Mouse (Mus musculus): ENCODE measurements at regions not wholly inside any gene's neighbourhood (a gene's known extent, or its start where the extent isn't known, plus 50 kb on each side); places are given as distances from the start of the nearest gene placed in this dataset.

GRCm38 (mm10) chr4:25488479-25489069 is 207.0 kb upstream of the Ufl1 start:
- DNase-seq (ENCODE audit: low spot score in 2 of 2), result no peak

GRCm38 (mm10) chr4:25483621-25483933 is 202.0 kb upstream of the Ufl1 start:
- no peak for DNase-seq (ENCODE audit: low spot score in 2 of 2)

DNA sequence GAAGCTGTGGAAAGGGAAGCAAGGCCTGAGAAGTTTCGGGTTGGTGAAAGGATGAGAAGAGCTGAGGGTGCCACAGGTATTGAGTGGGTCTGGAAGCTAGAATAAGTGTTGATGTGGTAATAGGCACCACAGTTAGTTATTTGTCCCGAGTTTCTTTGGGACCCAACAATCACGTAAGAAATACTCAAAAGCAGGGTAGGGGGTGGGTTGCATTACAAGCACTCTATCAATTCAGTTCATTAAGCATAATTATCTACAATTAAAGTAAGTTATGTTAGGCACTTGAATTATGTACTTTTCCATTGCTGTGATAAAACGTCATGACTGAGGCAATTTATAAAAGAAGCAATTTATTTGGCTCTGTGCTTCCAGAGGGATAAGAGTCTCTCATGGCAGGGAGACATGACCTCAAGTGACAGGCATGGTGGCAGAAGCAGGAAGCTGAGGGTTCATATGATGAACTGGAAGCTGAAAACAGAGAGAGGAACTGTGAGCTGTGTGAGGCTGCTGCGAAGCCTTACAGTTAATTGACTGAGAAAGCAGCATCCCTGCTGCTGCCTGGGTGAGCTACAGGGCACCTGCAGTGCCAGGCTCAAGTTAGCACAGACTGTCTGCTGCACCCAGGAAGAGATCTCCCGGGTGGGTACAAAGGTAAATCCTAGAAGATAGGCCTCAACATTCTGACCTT is 201.5 kb upstream of the Ufl1 start:
- no peak for DNase-seq (ENCODE audit: low spot score in 2 of 2)

DNA sequence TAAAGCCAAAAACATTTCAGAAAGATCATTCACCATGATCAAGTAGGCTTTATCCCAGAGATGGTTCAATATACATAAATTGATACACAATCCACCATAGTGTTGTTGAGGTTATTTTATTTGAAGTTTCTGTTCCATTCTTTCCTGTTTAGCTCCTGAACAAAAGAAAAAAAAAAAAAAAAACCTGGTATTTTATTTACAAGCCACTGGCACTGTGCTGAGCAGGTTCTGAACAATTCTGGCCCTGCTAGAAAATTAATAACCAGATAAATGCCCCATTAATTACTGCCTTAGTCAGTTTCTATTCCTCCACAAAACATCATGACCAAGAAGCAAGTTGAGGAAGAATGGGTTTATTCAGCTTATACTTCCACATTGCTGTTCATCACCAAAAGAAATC is 191.4 kb upstream of the Ufl1 start:
- DNase-seq (ENCODE audit: low spot score in 2 of 2), result no peak

- no peak for DNase-seq (ENCODE audit: low spot score in 2 of 2)
These were observed 184.9 kb upstream of the Ufl1 start for GRCm38 (mm10) chr4:25466490-25466889.

GRCm38 (mm10) chr4:25464792-25465590 is 183.4 kb upstream of the Ufl1 start:
- DNase-seq (ENCODE audit: low spot score in 2 of 2), result no peak

DNA sequence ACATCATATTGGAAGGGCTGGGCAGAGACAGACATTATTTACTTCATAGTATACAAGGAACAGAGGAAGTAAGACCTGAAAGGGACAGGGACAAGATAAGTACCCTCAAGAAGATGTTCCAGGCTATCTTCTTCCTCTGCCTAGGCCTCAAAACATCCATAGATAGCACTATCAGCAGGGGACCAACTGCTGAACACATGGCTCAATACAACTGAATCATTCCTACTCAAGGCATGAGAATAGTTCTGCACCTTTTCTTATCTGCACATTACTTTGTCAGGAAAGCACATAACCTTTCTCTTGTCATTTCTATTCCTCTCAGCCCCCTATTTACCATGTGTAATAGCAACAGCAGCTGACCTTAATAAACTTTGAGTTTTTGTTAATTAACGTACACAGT is 182.4 kb upstream of the Ufl1 start:
- no peak for DNase-seq (ENCODE audit: low spot score in 2 of 2)

- DNase-seq (ENCODE audit: low spot score in 2 of 2), result no peak
These were observed 178.5 kb upstream of the Ufl1 start for GRCm38 (mm10) chr4:25460127-25460526.

DNA sequence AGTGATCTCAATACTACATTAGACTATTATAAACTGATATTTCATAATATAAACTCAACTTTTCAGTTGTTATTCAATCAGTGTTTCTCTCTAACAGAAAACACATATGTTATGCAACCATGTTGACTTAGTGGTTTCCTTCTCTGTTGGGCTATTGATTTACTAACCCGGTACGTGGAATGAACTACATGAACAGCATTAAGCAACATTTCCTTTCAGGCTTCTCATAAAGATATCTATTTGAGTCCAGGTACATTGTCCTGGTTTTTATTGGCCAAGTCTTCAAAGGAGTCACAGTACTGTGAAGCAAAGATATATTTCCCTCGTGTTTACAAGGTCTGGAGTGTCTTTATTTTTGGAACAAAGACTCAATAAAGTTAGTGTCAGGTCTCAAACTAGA is 173.1 kb upstream of the Ufl1 start:
- DNase-seq (ENCODE audit: low spot score in 2 of 2), result no peak

GRCm38 (mm10) chr4:25453127-25453806 is 171.6 kb upstream of the Ufl1 start:
- no peak for DNase-seq (ENCODE audit: low spot score in 2 of 2)

- no peak for DNase-seq (ENCODE audit: low spot score in 2 of 2)
These were observed 170.2 kb upstream of the Ufl1 start for GRCm38 (mm10) chr4:25451865-25452264.

- no peak for DNase-seq (ENCODE audit: low spot score in 2 of 2)
These were observed 150.6 kb upstream of the Ufl1 start for GRCm38 (mm10) chr4:25432203-25432602.

DNA sequence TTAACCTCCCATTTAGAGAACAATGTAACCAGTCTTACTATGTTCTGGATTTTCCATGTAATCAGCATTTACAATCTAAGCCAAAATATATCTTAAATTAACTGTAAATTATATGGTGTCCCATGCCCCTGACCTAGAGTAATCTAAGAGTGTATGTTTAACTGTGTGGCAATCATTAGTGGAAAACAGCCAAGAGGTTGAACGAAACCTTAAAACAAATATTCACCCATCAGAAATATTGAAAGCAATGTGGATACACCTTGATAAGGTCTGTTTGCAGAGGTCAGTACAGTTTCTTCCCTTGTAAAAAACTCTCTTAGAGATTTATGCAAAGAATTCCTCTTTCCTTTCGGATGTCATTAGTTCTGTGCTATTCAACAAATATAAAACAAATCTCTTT is 134.7 kb upstream of the Ufl1 start:
- no peak for DNase-seq (ENCODE audit: low spot score in 2 of 2)

GRCm38 (mm10) chr4:25410440-25410839 is 128.8 kb upstream of the Ufl1 start:
- no peak for DNase-seq (ENCODE audit: low spot score in 2 of 2)

GRCm38 (mm10) chr4:25408696-25409448 is 127.3 kb upstream of the Ufl1 start:
- peak; percentile 79 to 91 for DNase-seq (ENCODE audit: low spot score in 2 of 2)

GRCm38 (mm10) chr4:25407842-25408241 is 126.2 kb upstream of the Ufl1 start:
- no peak for DNase-seq (ENCODE audit: low spot score in 2 of 2)

- no peak for DNase-seq (ENCODE audit: low spot score in 2 of 2)
These were observed 107.9 kb upstream of the Ufl1 start for GRCm38 (mm10) chr4:25389542-25389941.

- DNase-seq (ENCODE audit: low spot score in 2 of 2), result no peak
These were observed 90.4 kb upstream of the Ufl1 start for GRCm38 (mm10) chr4:25372041-25372440.

GRCm38 (mm10) chr4:25364402-25364801 is 82.8 kb upstream of the Ufl1 start:
- DNase-seq (ENCODE audit: low spot score in 2 of 2), result no peak

DNA sequence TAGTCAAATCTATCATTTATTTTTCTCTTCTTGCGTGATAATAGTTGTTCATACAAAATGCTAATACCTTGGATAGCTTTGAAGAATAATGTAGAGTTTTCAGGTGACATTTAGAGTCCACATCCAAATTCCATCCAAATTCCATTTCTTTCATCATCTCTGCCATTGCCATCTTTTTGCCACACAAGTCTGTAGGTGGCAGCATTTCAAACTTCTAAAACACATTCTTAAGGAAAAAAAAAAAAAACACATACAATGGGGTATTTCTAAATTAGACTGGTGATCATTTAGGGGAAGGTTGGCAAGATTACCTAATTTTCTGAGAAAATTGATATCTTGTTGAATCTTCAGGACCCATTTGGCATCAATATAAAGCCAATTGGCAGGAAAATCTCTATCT is 56.0 kb upstream of the Ufl1 start:
- DNase-seq (ENCODE audit: low spot score in 2 of 2), result no peak

Measured in right cerebral cortex, postnatal 10 days (tissue).